In genomic region chr16:29659101-29659810, GRCm38 (mm10) we compare ENCODE assay signal across 25 mouse cellular contexts.
DNase-seq lines count a peak whose midpoint lies in the region; ATAC-seq and TF ChIP-seq lines count a peak whose summit lies in the region.
"Had no signal": no experiment of that assay in that cellular context is flagged by ENCODE, and none has a peak within 500 bp of the region (broad histone marks: within the 10 kb centered on the region; RNA-seq: fewer than 3 reads in every experiment).

No protein-coding gene starts in this region.

- H3K4me1 ChIP-seq in forebrain, embryonic 10.5 days: peaks cover 52% of the 10 kb centered on the region
- H3K4me1 ChIP-seq in forebrain, embryonic 11.5 days (replicated peaks; ENCODE audit: control insufficient read depth, insufficient read depth, low read length): peaks cover 12% of the 10 kb centered on the region
- H3K4me1 ChIP-seq in E14TG2a.4 (replicated peaks; ENCODE audit: low read depth, low read length): peaks cover 90% of the 10 kb centered on the region
- peaks cover 33% of the 10 kb centered on the region for H3K4me1 ChIP-seq in forebrain, embryonic 16.5 days (replicated peaks; ENCODE audit: control insufficient read depth, insufficient read depth, low read length)
- H3K4me1 ChIP-seq: liver, embryonic 12.5 days had no signal

- 84% methylated on average over 13 of the region's 13 CpGs for WGBS in forebrain, embryonic 10.5 days
- 78% methylated on average over 13 of the region's 13 CpGs for WGBS in forebrain, embryonic 11.5 days
- 42% methylated on average over 13 of the region's 13 CpGs for WGBS in forebrain, embryonic 16.5 days

- H3K27me3 ChIP-seq in forebrain, embryonic 10.5 days (ENCODE audit: poor library complexity, severe bottlenecking): peaks cover 98% of the 10 kb centered on the region
- H3K27me3 ChIP-seq in forebrain, embryonic 11.5 days (ENCODE audit: control insufficient read depth, insufficient read depth, low read length): peaks cover 78% of the 10 kb centered on the region
- 0 out of 2 replicates have a peak, but pooled peaks cover 3% of the 10 kb centered on the region for H3K27me3 ChIP-seq in E14TG2a.4 (ENCODE audit: insufficient read depth, low read length)
- H3K27me3 ChIP-seq in forebrain, embryonic 16.5 days (replicated peaks; ENCODE audit: control insufficient read depth, insufficient read depth, low read length): no peaks in the 10 kb centered on the region
- H3K27me3 ChIP-seq: embryonic facial prominence, embryonic 15.5 days; limb, embryonic 13.5 days; liver, embryonic 12.5 days had no signal

- ATAC-seq in forebrain, embryonic 11.5 days (replicated peaks; ENCODE audit: low FRiP score): no peak
- peak; percentile 6; the same call in 1 of the 2 replicates for ATAC-seq in forebrain, embryonic 16.5 days
- ATAC-seq: CD4-positive, CD25-positive, alpha-beta regulatory T cell, adult 4 months; intestine, postnatal 0 days; liver, embryonic 12.5 days had no signal

- H3K9me3 ChIP-seq in forebrain, embryonic 10.5 days: no peaks in the 10 kb centered on the region
- H3K9me3 ChIP-seq in forebrain, embryonic 11.5 days (ENCODE audit: control insufficient read depth, low read length): no peaks in the 10 kb centered on the region
- H3K9me3 ChIP-seq in E14TG2a.4 (ENCODE audit: low read length): no peaks in the 10 kb centered on the region
- no peaks in the 10 kb centered on the region for H3K9me3 ChIP-seq in forebrain, embryonic 16.5 days (ENCODE audit: control insufficient read depth, low read length)
- H3K9me3 ChIP-seq: embryonic facial prominence, embryonic 15.5 days; limb, embryonic 13.5 days; liver, embryonic 12.5 days; midbrain, embryonic 15.5 days; neural tube, embryonic 12.5 days had no signal

- no peak for TF ChIP-seq POLR2A in brain, embryonic 14.5 days (IDR thresholded peaks at IDR 0.05; ENCODE audit: borderline replicate concordance, extremely low read depth, insufficient read depth, insufficient read length, poor library complexity, severe bottlenecking)

- no peak for TF ChIP-seq CTCF in E14TG2a.4 (conservative IDR thresholded peaks at IDR 0.05; ENCODE audit: low read length)
- no peak for TF ChIP-seq CTCF in brain, embryonic 14.5 days (IDR thresholded peaks at IDR 0.05; ENCODE audit: borderline replicate concordance, extremely low read depth, insufficient read depth, insufficient read length)

- 0 out of 2 replicates have a peak overlapping the region, but pooled peaks have one; percentile 72 for H3K27ac ChIP-seq in forebrain, embryonic 10.5 days
- H3K27ac ChIP-seq in forebrain, embryonic 11.5 days (ENCODE audit: low read depth, low read length): no peak overlapping the region
- peak overlapping the region; percentile 86 for H3K27ac ChIP-seq in forebrain, embryonic 16.5 days (ENCODE audit: low read length)
- H3K27ac ChIP-seq: embryonic facial prominence, embryonic 15.5 days; layer of hippocampus, adult 2 months; limb, embryonic 13.5 days; liver, embryonic 12.5 days; midbrain, embryonic 15.5 days; neural tube, embryonic 12.5 days had no signal

- no peak overlapping the region for H3K9ac ChIP-seq in forebrain, embryonic 11.5 days (ENCODE audit: low read length)
- H3K9ac ChIP-seq in forebrain, embryonic 16.5 days (replicated peaks; ENCODE audit: low read depth, low read length): 0 out of 2 replicates have a peak overlapping the region, but pooled peaks have one; percentile 11
- H3K9ac ChIP-seq: embryonic facial prominence, embryonic 15.5 days; limb, embryonic 13.5 days; liver, embryonic 12.5 days; midbrain, embryonic 15.5 days; neural tube, embryonic 12.5 days had no signal

- H3K4me2 ChIP-seq in forebrain, embryonic 11.5 days (ENCODE audit: low read depth, low read length, severe bottlenecking): no peak overlapping the region
- H3K4me2 ChIP-seq in forebrain, embryonic 16.5 days (ENCODE audit: low read length): no peak overlapping the region
- H3K4me2 ChIP-seq: embryonic facial prominence, embryonic 15.5 days; limb, embryonic 13.5 days; liver, embryonic 12.5 days; midbrain, embryonic 15.5 days; neural tube, embryonic 12.5 days had no signal

- no peaks in the 10 kb centered on the region for H3K36me3 ChIP-seq in forebrain, embryonic 10.5 days (replicated peaks)
- no peaks in the 10 kb centered on the region for H3K36me3 ChIP-seq in forebrain, embryonic 11.5 days (ENCODE audit: control insufficient read depth, insufficient read depth, low read length)
- no peaks in the 10 kb centered on the region; the same call in 1 of the 2 replicates for H3K36me3 ChIP-seq in E14TG2a.4 (ENCODE audit: insufficient read depth, low read length)
- no peaks in the 10 kb centered on the region for H3K36me3 ChIP-seq in forebrain, embryonic 16.5 days (ENCODE audit: control insufficient read depth, insufficient read depth)
- H3K36me3 ChIP-seq: embryonic facial prominence, embryonic 15.5 days; limb, embryonic 13.5 days; liver, embryonic 12.5 days; midbrain, embryonic 15.5 days; neural tube, embryonic 12.5 days had no signal

- no peak for DNase-seq in forebrain, embryonic 10.5 days (ENCODE audit: extremely low spot score, low spot score)
- DNase-seq in forebrain, embryonic 11.5 days (ENCODE audit: low spot score): no peak
- DNase-seq in brain, embryonic 14.5 days (ENCODE audit: low read depth): peak; percentile 75
- no peak for DNase-seq in MN1 (ENCODE audit: low spot score)
- no peak for DNase-seq in right cerebral cortex, postnatal 25 days
- DNase-seq: adrenal gland, postnatal 25 days; cerebellum, adult 11-12 months; cerebellum, postnatal 36 days; gastrocnemius, postnatal 36 days; heart, postnatal 4 days; kidney, postnatal 25 days; layer of hippocampus, postnatal 36 days; lung, adult 18-20 months; lung, postnatal 14 days; thymus, postnatal 14 days had no signal

- no peak overlapping the region for H3K4me3 ChIP-seq in forebrain, embryonic 10.5 days
- no peak overlapping the region for H3K4me3 ChIP-seq in forebrain, embryonic 11.5 days (ENCODE audit: low read depth, low read length)
- H3K4me3 ChIP-seq in E14TG2a.4 (replicated peaks; ENCODE audit: low read length): peak overlapping the region; percentile 58
- no peak overlapping the region for H3K4me3 ChIP-seq in forebrain, embryonic 16.5 days (replicated peaks; ENCODE audit: low read length)
- H3K4me3 ChIP-seq: embryonic facial prominence, embryonic 15.5 days; layer of hippocampus, adult 2 months; limb, embryonic 13.5 days; liver, embryonic 12.5 days; midbrain, embryonic 15.5 days; neural tube, embryonic 12.5 days had no signal
